Mouse (Mus musculus) lung, adult 18-20 months (tissue): Measurements from ENCODE around the gene Apold1.
A peak's percentile ranks its signal among the peaks of the same experiment; 100 is the strongest.

Source experiments
- DNase-seq, 2 experiments: peaks; one replicate each; pipeline ENCODE4 v3.0.0; 2022; ENCODE audit warnings: mixed read lengths in 2 of 2

Apold1 gene

GRCm38 (mm10) chr6:134983529-134984370 lies 2.2 kb downstream of the Apold1 start:
- DNase-seq, result peak; percentile 86 to 92

- peak in 1 of 2 experiments; percentile 20 for DNase-seq
These were observed 3.2 kb downstream of the Apold1 start for GRCm38 (mm10) chr6:134984748-134985147.

DNA sequence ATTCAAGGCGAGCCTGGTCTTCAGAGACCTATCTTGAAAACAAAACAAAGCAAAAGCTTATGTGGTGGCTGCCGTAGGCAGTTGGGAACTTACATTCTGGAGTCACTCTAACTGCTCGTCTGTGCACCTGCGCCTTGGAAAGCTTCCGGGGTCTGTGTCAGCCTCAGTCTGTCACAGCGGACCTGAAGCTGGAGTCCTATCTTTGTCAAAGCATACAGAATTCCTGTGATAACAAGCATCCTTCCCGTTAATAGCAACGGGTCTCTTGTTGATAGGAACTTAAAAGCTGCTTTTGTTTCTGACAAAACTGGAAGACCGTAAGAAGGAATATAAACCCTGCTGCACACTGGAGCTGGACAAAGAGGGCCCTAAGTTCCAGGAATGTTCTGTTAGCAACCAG lies 6.9 kb downstream of the Apold1 start:
- DNase-seq, result no peak

GRCm38 (mm10) chr6:134990674-134991073 lies 9.2 kb downstream of the Apold1 start:
- DNase-seq, result no peak

- DNase-seq, result no peak
These were observed 12.6 kb downstream of the Apold1 start for GRCm38 (mm10) chr6:134994031-134994651.

DNA sequence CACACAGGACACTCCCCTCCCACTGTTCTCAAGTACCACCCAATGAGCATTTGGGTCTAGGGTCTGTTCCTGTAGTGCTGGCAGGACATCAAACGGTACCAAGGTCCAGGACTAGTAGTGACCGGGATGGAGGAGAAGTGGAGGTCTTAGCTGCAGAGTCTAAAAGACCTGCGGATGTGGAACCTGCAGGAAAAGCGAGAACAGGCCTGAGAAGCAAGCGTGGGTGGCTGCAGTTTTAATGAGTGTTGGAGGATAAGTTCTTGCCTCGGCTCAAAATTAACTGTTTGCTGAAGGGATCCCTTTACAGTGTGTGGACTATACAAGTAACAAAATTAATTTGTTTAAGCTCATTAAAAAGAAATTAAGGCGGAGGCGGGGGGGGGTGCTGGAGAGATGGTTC lies 13.5 kb downstream of the Apold1 start:
- no peak for DNase-seq

DNA sequence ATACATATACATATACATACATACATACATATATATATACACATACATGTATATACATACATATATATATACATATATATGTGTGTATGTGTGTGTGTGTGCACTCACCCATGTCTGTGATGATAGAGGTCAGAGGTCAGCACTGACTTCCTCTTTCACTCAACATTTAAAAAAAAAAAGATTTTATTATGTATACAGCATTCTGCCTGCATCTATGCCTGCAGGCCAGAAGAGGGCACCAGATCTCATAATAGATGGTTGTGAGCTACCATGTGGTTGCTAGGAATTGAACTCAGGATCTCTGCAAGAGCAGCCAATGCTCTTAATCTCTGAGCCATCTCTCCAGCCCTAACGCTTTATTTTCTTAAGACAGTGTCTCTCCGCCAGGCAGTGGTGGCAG lies 15.4 kb downstream of the Apold1 start:
- DNase-seq, result no peak

GRCm38 (mm10) chr6:134998076-134998475 lies 16.6 kb downstream of the Apold1 start:
- no peak for DNase-seq

- no peak for DNase-seq
These were observed 17.3 kb downstream of the Apold1 start for GRCm38 (mm10) chr6:134998781-134999180.

DNA sequence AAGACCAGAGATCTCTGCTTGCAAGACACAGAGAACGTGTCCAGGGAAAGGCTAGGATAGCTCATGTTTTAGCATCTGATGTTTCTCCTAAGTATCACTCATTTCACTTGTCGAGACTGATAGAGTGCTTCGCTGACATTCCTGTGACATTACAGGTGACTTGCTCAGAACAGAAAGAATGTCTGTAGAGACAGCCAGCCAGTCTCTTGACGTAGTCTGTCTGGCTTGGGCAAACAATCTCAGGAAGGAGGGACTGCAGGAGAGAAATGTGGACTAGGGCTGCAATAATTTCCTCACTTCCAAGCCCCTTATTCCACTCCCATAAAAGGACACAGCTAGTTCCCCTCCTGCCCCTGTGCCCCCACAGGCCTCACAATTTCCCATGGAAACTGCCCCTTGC lies 18.8 kb downstream of the Apold1 start:
- DNase-seq, result peak in 1 of 2 experiments; percentile 30

GRCm38 (mm10) chr6:135001991-135002390 lies 20.5 kb downstream of the Apold1 start:
- DNase-seq, result no peak

DNA sequence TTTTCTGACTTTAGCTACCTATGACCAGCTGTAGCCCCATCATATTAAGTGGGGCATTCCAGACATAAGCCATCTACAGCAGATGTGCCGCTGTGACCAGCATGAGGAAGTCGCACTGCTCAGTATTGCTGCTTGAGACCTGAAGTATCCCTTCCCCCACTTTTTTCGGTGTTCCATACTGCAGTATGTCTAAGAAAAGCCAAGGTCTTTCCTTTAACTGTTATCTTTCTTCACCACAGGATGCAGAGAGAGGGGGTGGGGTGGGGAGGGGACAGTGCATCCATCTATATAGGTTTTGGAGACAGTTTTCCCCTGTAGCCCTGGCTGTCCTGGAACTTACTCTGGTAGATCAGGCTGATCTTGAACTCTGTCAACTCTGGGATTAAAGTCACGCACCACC lies 24.9 kb downstream of the Apold1 start:
- DNase-seq, result no peak

GRCm38 (mm10) chr6:135011048-135011733 lies 29.7 kb downstream of the Apold1 start, which contains the start of gene Ddx47:
Gene Ddx47, plus strand, starts transcription at chr6:135011612.
- DNase-seq, result peak; percentile 94 to 96

DNA sequence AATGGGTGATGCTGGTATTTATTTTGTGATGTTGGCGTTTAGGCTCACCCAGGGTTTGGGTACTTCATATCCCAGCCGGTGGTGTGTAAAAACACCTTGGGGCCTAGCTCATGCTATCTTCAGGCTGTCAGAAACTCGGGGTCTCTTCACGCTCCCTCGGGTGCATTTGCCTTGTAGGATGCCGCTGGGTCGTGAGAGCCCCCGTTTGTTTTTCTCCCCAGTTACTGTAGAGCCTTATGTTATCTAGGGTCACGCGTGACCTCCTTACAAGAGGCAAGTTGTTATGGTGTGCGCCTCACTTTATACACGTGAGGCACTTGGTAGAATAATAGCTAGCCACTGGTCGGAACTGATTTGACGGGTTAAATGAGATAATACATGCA lies 30.2 kb downstream of the Apold1 start:
- DNase-seq, result no peak

DNA sequence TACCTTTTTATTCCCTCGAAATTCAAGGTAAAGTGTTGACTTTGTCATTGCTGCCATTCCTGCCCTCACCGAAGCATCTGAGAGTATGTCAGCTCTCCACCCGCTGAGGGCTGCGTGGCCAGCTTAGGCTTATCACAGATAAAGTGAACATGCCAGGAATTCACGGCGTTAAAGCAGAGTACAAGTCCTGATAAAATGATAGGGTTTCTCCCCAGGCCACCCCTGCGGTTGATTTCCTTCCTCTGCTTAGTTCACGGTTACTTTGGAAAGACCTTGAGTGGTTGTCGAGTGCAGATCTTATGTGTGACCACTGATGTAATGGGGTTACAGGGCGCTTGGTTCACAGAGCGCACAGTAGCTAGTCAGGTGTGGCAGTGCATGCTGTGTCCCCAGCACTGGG lies 35.7 kb downstream of the Apold1 start:
- DNase-seq, result peak; percentile 65 to 78

- peak; percentile 42 to 49 for DNase-seq
These were observed 38.0 kb downstream of the Apold1 start for GRCm38 (mm10) chr6:135019564-135019963.

DNA sequence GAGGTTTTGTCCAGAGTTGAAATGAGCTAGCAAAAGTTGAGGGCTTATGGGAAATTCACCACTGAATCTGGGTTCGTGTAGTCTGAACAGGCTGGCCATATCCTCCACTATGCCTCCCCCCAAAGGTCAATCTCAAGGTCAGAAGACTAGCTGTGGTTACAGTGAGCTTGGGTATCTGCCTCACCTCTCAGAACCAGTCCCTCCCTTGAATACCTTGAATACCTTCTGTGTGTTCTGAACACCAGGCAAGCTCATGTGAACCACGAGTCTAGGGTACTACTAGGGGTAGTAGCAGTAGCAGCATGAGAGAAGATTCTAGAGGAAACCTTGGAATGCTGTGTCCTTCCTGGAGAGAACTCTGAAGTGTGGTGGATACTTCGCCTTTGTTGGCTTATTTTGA lies 40.1 kb downstream of the Apold1 start:
- no peak for DNase-seq

DNA sequence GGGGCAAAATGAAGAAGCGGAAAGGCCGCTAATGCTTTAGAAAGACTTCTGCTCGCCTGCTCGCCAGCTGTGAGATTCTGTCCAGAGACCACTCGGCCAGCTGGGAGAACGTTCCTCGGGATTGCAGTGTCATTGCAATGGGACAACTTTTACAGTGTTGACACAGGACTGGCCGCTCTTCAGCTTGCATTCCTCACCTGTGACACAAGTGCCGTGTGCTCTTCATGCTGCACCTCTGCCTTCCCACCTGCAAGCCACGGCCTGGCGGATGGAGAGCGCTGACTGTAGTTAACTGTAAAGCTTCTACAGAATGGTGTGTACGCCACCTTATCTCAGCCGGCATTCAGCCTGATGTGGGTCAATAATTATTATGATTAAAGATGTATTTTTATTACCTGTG lies 41.9 kb downstream of the Apold1 start:
- DNase-seq, result peak; percentile 37 to 51

GRCm38 (mm10) chr6:135024781-135025420 lies 43.4 kb downstream of the Apold1 start:
- DNase-seq, result peak; percentile 61 to 78

- peak; percentile 49 to 73 for DNase-seq
These were observed 44.7 kb downstream of the Apold1 start for GRCm38 (mm10) chr6:135026232-135026631.

DNA sequence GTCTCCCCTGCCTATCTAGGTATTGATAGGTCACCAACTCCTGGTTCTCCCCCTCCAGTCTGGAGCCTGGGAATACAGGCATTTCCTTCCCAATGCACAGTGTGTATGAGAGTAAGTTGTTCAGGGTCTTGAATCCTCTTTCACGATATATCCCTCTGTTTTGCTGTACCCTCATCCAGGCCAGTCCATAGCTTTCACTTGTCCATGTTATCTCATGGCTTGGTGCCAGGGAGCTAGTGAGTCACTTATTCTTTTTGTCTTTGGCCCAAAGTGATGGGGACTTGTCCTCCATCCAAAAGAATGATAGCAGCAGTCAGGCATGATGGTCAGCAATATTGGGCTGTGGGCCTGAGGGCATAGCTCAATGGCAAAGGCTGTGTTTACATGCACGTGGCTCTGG lies 45.2 kb downstream of the Apold1 start:
- no peak for DNase-seq

GRCm38 (mm10) chr6:135029246-135029645 lies 47.7 kb downstream of the Apold1 start:
- DNase-seq, result peak; percentile 47 to 62
